Mouse (Mus musculus): ENCODE measurements around the gene Enthd1.

- no peak for TF ChIP-seq HCFC1 (IDR thresholded peaks at IDR 0.05; ENCODE audit: borderline replicate concordance, insufficient read depth, low read length)
- TF ChIP-seq ZNF384 (IDR thresholded peaks at IDR 0.05; ENCODE audit: low read depth, low read length) = no peak
- TF ChIP-seq CHD2 (IDR thresholded peaks at IDR 0.05; ENCODE audit: low read depth, low read length) = no peak
Measured at GRCm38 (mm10) chr15:80461446-80461845, 103.5 kb downstream of the Enthd1 start.

All from ES-E14 (cell line).